Mouse (Mus musculus) limb, embryonic 11.5 days (tissue): ENCODE results near the gene Rbp1. TPM values are rescaled to one million over a fixed set of nuclear protein-coding genes. Genes with fewer than 3 reads are reported as not detected.

Experiments used
- ATAC-seq: fragments of 200-750 bp; cut with Nextera tagmentation; 2 replicates; pipeline ENCODE4 v1.8.0; 2017; ENCODE audit warnings: low read depth; ENCODE audit not compliant: insufficient number of reproducible peaks, low FRiP score, low TSS enrichment
- DNase-seq: peaks from one replicate; pipeline ENCODE4 v3.0.0-alpha.2; 2015; ENCODE audit warnings: low spot score
- H3K27ac ChIP-seq: fragments of 300-500 bp; sonication (generic); replicated peaks from 2 replicates; pipeline ENCODE4 v1.5.1; 2014; ENCODE audit warnings: low read depth, mild to moderate bottlenecking, low read length
- H3K27me3 ChIP-seq: fragments of 300-500 bp; sonication (generic); 2 replicates; pipeline ENCODE4 v1.6.1; 2014; ENCODE audit warnings: mild to moderate bottlenecking, low read length, mixed read lengths; ENCODE audit not compliant: control insufficient read depth, insufficient read depth
- H3K36me3 ChIP-seq: fragments of 300-500 bp; sonication (generic); 2 replicates; pipeline ENCODE4 v1.6.1; 2014; ENCODE audit warnings: mild to moderate bottlenecking, low read length, moderate library complexity, mixed read lengths; ENCODE audit not compliant: control insufficient read depth, insufficient read depth
- H3K4me1 ChIP-seq: fragments of 300-500 bp; sonication (generic); 2 replicates; pipeline ENCODE4 v1.6.1; 2014; ENCODE audit warnings: low read length, mixed read lengths; ENCODE audit not compliant: control insufficient read depth, insufficient read depth
- H3K4me2 ChIP-seq: fragments of 300-500 bp; sonication (generic); 2 replicates; pipeline ENCODE4 v1.6.1; 2014; ENCODE audit warnings: low read depth, mild to moderate bottlenecking, moderate library complexity; ENCODE audit not compliant: severe bottlenecking
- H3K4me3 ChIP-seq: fragments of 300-500 bp; sonication (generic); 2 replicates; pipeline ENCODE4 v1.5.1; 2014; ENCODE audit warnings: low read depth, low read length
- H3K9ac ChIP-seq: fragments of 300-500 bp; sonication (generic); 2 replicates; pipeline ENCODE4 v1.6.1; 2014; ENCODE audit warnings: mild to moderate bottlenecking, low read length
- H3K9me3 ChIP-seq: fragments of 300-500 bp; sonication (generic); 2 replicates; pipeline ENCODE4 v1.6.1; 2016; ENCODE audit warnings: low read length; ENCODE audit not compliant: control insufficient read depth
- WGBS: fragments of 180-500 bp; shearing (Covaris S2); extraction: QIAGEN DNeasy Blood & Tissue Kit; methylation state at CpG from one replicate; pipeline ENCODE4 v1.1.7; 2014; 5-methylcytosine and 5-hydroxymethylcytosine counted together
- polyA plus RNA-seq: library from polyadenylated mRNA; unstranded; fragments of >200 nt; fragmentation: Nextera tagmentation; extraction: Ambion mirVana; gene quantifications from 2 replicates; pipeline ENCODE4 v1.2.1, GENCODE M21; 2014

The Rbp1 gene
- polyA plus RNA-seq, 1 experiment from 2014 or later: 29.5 TPM

- no peak overlapping the region for H3K4me3 ChIP-seq
These were observed 7.0 kb downstream of the Rbp1 start for GRCm38 (mm10) chr9:98429806-98430205.

GRCm38 (mm10) chr9:98430528-98430927, 7.8 kb downstream of the Rbp1 start:
- Histone ChIP-seq H3K4me1 (no peaks in the 10 kb centered on the region), H3K27ac (no peak overlapping the region)

More at GRCm38 (mm10) chr9:98429806-98430205, 7.0 kb downstream of the Rbp1 start:
- Histone ChIP-seq H3K9me3 (no peaks in the 10 kb centered on the region), H3K27me3 (no peaks in the 10 kb centered on the region), H3K27ac (no peak overlapping the region), H3K4me2 (no peak overlapping the region), H3K36me3 (no peaks in the 10 kb centered on the region), H3K4me1 (no peaks in the 10 kb centered on the region), H3K9ac (no peak overlapping the region)
- DNase-seq (peak; percentile 38), ATAC-seq (no peak)
- WGBS: 39% methylated on average over 7 of the region's 7 CpGs

GRCm38 (mm10) chr9:98433021-98433420, 10.3 kb downstream of the Rbp1 start:
- Histone ChIP-seq H3K27me3 (no peaks in the 10 kb centered on the region), H3K9me3 (no peaks in the 10 kb centered on the region), H3K4me3 (no peak overlapping the region), H3K27ac (no peak overlapping the region), H3K4me1 (no peaks in the 10 kb centered on the region), H3K9ac (no peak overlapping the region), H3K4me2 (no peak overlapping the region), H3K36me3 (no peaks in the 10 kb centered on the region)
- DNase-seq: no peak
- whole genome bisulfite sequencing: 47% methylated on average over 2 of the region's 2 CpGs
- ATAC-seq: no peak

More at GRCm38 (mm10) chr9:98430528-98430927, 7.8 kb downstream of the Rbp1 start:
- 70% methylated on average over 3 of the region's 3 CpGs for WGBS
- Histone ChIP-seq H3K27me3 (no peaks in the 10 kb centered on the region), H3K4me3 (no peak overlapping the region), H3K4me2 (no peak overlapping the region), H3K36me3 (no peaks in the 10 kb centered on the region), H3K9me3 (no peaks in the 10 kb centered on the region), H3K9ac (no peak overlapping the region)
- ATAC-seq: no peak
- DNase-seq: no peak

- no peak overlapping the region for H3K4me2 ChIP-seq
- no peak overlapping the region for H3K4me3 ChIP-seq
- no peaks in the 10 kb centered on the region for H3K27me3 ChIP-seq
- no peak overlapping the region for H3K27ac ChIP-seq
- no peaks in the 10 kb centered on the region for H3K4me1 ChIP-seq
- ATAC-seq (no peak), DNase-seq (no peak)
- H3K36me3 ChIP-seq: no peaks in the 10 kb centered on the region
- WGBS: 30% methylated on average over 4 of the region's 4 CpGs
- no peak overlapping the region for H3K9ac ChIP-seq
- no peaks in the 10 kb centered on the region for H3K9me3 ChIP-seq
These were observed 11.3 kb downstream of the Rbp1 start for GRCm38 (mm10) chr9:98433956-98434588.

GRCm38 (mm10) chr9:98437819-98438218, 15.1 kb downstream of the Rbp1 start:
- no peaks in the 10 kb centered on the region for H3K27me3 ChIP-seq
- no peaks in the 10 kb centered on the region for H3K4me1 ChIP-seq
- ATAC-seq (no peak), DNase-seq (no peak)
- no peaks in the 10 kb centered on the region for H3K9me3 ChIP-seq
- 94% methylated on average over 4 of the region's 4 CpGs for WGBS
- no peak overlapping the region for H3K9ac ChIP-seq
- H3K4me3 ChIP-seq: no peak overlapping the region
- no peak overlapping the region for H3K27ac ChIP-seq
- H3K36me3 ChIP-seq: no peaks in the 10 kb centered on the region
- no peak overlapping the region for H3K4me2 ChIP-seq

- no peak overlapping the region for H3K27ac ChIP-seq
- H3K4me2 ChIP-seq: no peak overlapping the region
- no peaks in the 10 kb centered on the region for H3K27me3 ChIP-seq
- DNase-seq (no peak), ATAC-seq (no peak)
- WGBS: 67% methylated on average over 3 of the region's 3 CpGs
- H3K9ac ChIP-seq: no peak overlapping the region
- no peaks in the 10 kb centered on the region for H3K36me3 ChIP-seq
- no peak overlapping the region for H3K4me3 ChIP-seq
- no peaks in the 10 kb centered on the region for H3K4me1 ChIP-seq
- no peaks in the 10 kb centered on the region for H3K9me3 ChIP-seq
These were observed 16.3 kb downstream of the Rbp1 start for GRCm38 (mm10) chr9:98439091-98439490.

GRCm38 (mm10) chr9:98442638-98443037, 19.9 kb downstream of the Rbp1 start:
- no peaks in the 10 kb centered on the region for H3K9me3 ChIP-seq
- H3K4me1 ChIP-seq: no peaks in the 10 kb centered on the region
- H3K27me3 ChIP-seq: no peaks in the 10 kb centered on the region
- H3K9ac ChIP-seq: no peak overlapping the region
- no peak overlapping the region for H3K27ac ChIP-seq
- no peak overlapping the region for H3K4me2 ChIP-seq
- no peak overlapping the region for H3K4me3 ChIP-seq
- H3K36me3 ChIP-seq: no peaks in the 10 kb centered on the region
- WGBS: 65% methylated on average over 5 of the region's 5 CpGs
- ATAC-seq (no peak), DNase-seq (peak; percentile 50)

GRCm38 (mm10) chr9:98445359-98446149, 22.8 kb downstream of the Rbp1 start:
- 85% methylated on average over 9 of the region's 9 CpGs for WGBS
- H3K4me1 ChIP-seq: no peaks in the 10 kb centered on the region
- no peaks in the 10 kb centered on the region for H3K9me3 ChIP-seq
- H3K27ac ChIP-seq: no peak overlapping the region
- no peak overlapping the region for H3K4me3 ChIP-seq
- no peaks in the 10 kb centered on the region for H3K27me3 ChIP-seq
- no peaks in the 10 kb centered on the region for H3K36me3 ChIP-seq
- ATAC-seq (no peak), DNase-seq (no peak)
- no peak overlapping the region for H3K9ac ChIP-seq
- H3K4me2 ChIP-seq: no peak overlapping the region
